Mouse (Mus musculus): ENCODE results near the gene Mfng.

GRCm38 (mm10) chr15:78749855-78750254 is 23.4 kb downstream of the Mfng start:
- TF ChIP-seq CTCF (IDR thresholded peaks at IDR 0.05; ENCODE audit: low read depth) (no peak), EP300 (optimal IDR thresholded peaks at IDR 0.05) (no peak)
